Mouse (Mus musculus) lung, postnatal 0 days (tissue): ENCODE data around the gene Zbtb16.

ENCODE experiments used
- CTCF ChIP-seq: IDR thresholded peaks from 2 replicates; pipeline ENCODE4 v1.5.1; 2016; ENCODE audit warnings: antibody characterized with exemption, mild to moderate bottlenecking
- EP300 ChIP-seq: IDR thresholded peaks from 2 replicates; pipeline ENCODE4 v1.6.1; 2016; ENCODE audit warnings: antibody characterized with exemption, mild to moderate bottlenecking, control low read depth

- TF ChIP-seq EP300 (peak; percentile 100), CTCF (peak; percentile 33)
Measured at GRCm38 (mm10) chr9:48740098-48740505, 95.9 kb downstream of the Zbtb16 start.
